20 mouse cellular contexts compared by ENCODE assay signal in the genomic region with DNA sequence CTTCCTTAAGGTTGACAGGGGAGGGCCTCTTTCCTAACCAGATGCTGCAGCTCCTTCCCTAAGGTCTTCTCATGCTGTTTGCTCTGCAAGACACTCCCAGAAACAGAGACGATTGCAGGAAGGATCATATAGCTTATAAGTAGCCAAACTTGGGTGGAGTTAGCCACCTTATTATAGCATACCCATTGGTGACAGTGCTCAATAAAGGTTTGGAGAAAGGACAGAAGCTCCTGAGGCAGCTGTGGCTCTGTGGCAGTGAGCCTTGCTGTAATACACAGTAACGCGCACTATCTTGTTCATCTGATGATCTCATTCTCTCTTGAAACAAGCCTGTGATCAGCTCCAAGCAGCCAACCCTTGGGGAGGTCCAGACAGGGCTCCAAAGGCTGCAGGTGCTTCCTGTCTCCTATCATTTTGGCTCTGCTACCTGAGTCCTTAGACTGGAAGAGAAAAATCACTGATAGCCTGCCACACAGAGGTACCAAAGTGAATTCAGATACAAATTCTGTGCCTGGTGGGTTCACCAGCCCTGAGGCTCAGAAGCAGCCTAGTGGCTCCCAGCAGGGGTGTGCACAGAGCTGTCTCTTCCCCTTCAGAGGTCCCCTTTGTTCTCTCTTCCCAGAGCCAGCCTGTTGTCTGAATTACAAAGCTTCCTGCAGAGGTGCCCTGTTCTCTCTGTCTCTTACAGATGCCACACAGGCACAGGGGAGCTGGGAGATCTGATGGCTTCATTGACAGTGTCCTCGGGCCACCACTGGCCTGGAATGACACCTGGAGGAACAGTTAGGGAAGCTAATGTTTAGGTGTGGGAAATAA. TPM values are rescaled to one million over a fixed set of nuclear protein-coding genes. Genes with fewer than 3 reads are reported as not detected.
A peak's percentile ranks its signal among the peaks of the same experiment; 100 is the strongest.
DNase-seq lines count a peak whose midpoint lies in the region; ATAC-seq and TF ChIP-seq lines count a peak whose summit lies in the region.
"Had no signal": no experiment of that assay in that cellular context is flagged by ENCODE, and none has a peak within 500 bp of the region (broad histone marks: within the 10 kb centered on the region; RNA-seq: fewer than 3 reads in every experiment).

No protein-coding gene starts in this region.

- no peak for DNase-seq in forebrain, postnatal 0 days
- DNase-seq in hindbrain, embryonic 14.5 days (ENCODE audit: low spot score) = no peak
- peak; percentile 19 for DNase-seq in ES-CJ7 (ENCODE audit: low read depth, low spot score)
- no peak for DNase-seq in Muller cell, postnatal 12 days (ENCODE audit: inconsistent ontology term)
- DNase-seq: adrenal gland, postnatal 10 days; B cell, adult 2 months; cerebellum, adult 11-12 months; cerebellum, adult 9-10 months; cerebellum, postnatal 25 days; gastrocnemius, postnatal 14 days; heart, postnatal 36 days; kidney, adult 18-20 months had no signal

- no peak overlapping the region for H3K4me2 ChIP-seq in forebrain, postnatal 0 days (ENCODE audit: low read depth)
- H3K4me2 ChIP-seq in forebrain, embryonic 12.5 days = no peak overlapping the region
- H3K4me2 ChIP-seq in hindbrain, embryonic 16.5 days (ENCODE audit: low read length) = no peak overlapping the region
- H3K4me2 ChIP-seq in hindbrain, embryonic 14.5 days (replicated peaks) = no peak overlapping the region
- H3K4me2 ChIP-seq: embryonic facial prominence, embryonic 12.5 days; heart, embryonic 13.5 days; intestine, embryonic 15.5 days had no signal

- TF ChIP-seq CTCF in forebrain, postnatal 0 days (IDR thresholded peaks at IDR 0.05; ENCODE audit: low read depth) = no peak
- no peak for TF ChIP-seq CTCF in olfactory bulb, adult 2 months (IDR thresholded peaks at IDR 0.05; ENCODE audit: insufficient read depth, low read depth, low read length)

- H3K27ac ChIP-seq in forebrain, postnatal 0 days (ENCODE audit: low read depth, low read length) = no peak overlapping the region
- no peak overlapping the region for H3K27ac ChIP-seq in forebrain, embryonic 12.5 days
- no peak overlapping the region for H3K27ac ChIP-seq in hindbrain, embryonic 16.5 days (ENCODE audit: low read depth, low read length)
- no peak overlapping the region for H3K27ac ChIP-seq in hindbrain, embryonic 14.5 days
- peak overlapping the region; percentile 78 for H3K27ac ChIP-seq in olfactory bulb, adult 2 months (ENCODE audit: insufficient read depth, low read depth, low read length)
- H3K27ac ChIP-seq: embryonic facial prominence, embryonic 12.5 days; heart, embryonic 13.5 days; intestine, embryonic 15.5 days had no signal

- H3K27me3 ChIP-seq in forebrain, postnatal 0 days (ENCODE audit: insufficient read depth, low read length) = no peaks in the 10 kb centered on the region
- no peaks in the 10 kb centered on the region for H3K27me3 ChIP-seq in forebrain, embryonic 12.5 days
- H3K27me3 ChIP-seq in hindbrain, embryonic 16.5 days (replicated peaks; ENCODE audit: control insufficient read depth, insufficient read depth, low read length) = no peaks in the 10 kb centered on the region
- H3K27me3 ChIP-seq in hindbrain, embryonic 14.5 days (ENCODE audit: control insufficient read depth, insufficient read depth, low read length) = no peaks in the 10 kb centered on the region
- H3K27me3 ChIP-seq: embryonic facial prominence, embryonic 12.5 days; intestine, embryonic 15.5 days had no signal

- no peaks in the 10 kb centered on the region for H3K9me3 ChIP-seq in forebrain, postnatal 0 days (ENCODE audit: low read length)
- no peaks in the 10 kb centered on the region for H3K9me3 ChIP-seq in forebrain, embryonic 12.5 days
- H3K9me3 ChIP-seq in hindbrain, embryonic 16.5 days (ENCODE audit: control insufficient read depth, low read length) = no peaks in the 10 kb centered on the region
- no peaks in the 10 kb centered on the region for H3K9me3 ChIP-seq in hindbrain, embryonic 14.5 days (ENCODE audit: control insufficient read depth, low read length)
- H3K9me3 ChIP-seq: embryonic facial prominence, embryonic 12.5 days; intestine, embryonic 15.5 days had no signal

- no peaks in the 10 kb centered on the region for H3K36me3 ChIP-seq in forebrain, postnatal 0 days (ENCODE audit: insufficient read depth)
- no peaks in the 10 kb centered on the region for H3K36me3 ChIP-seq in forebrain, embryonic 12.5 days (replicated peaks)
- H3K36me3 ChIP-seq in hindbrain, embryonic 16.5 days (ENCODE audit: control insufficient read depth, insufficient read depth, low read length) = no peaks in the 10 kb centered on the region
- no peaks in the 10 kb centered on the region for H3K36me3 ChIP-seq in hindbrain, embryonic 14.5 days (replicated peaks; ENCODE audit: control insufficient read depth, insufficient read depth)
- H3K36me3 ChIP-seq: embryonic facial prominence, embryonic 12.5 days; heart, embryonic 13.5 days; intestine, embryonic 15.5 days had no signal

- H3K4me3 ChIP-seq in forebrain, postnatal 0 days (ENCODE audit: low read depth, low read length) = no peak overlapping the region
- H3K4me3 ChIP-seq in forebrain, embryonic 12.5 days (replicated peaks) = no peak overlapping the region
- no peak overlapping the region for H3K4me3 ChIP-seq in hindbrain, embryonic 16.5 days (ENCODE audit: low read length)
- no peak overlapping the region for H3K4me3 ChIP-seq in hindbrain, embryonic 14.5 days (replicated peaks; ENCODE audit: low read length)
- H3K4me3 ChIP-seq in olfactory bulb, adult 2 months (ENCODE audit: insufficient read depth, low read depth, low read length) = no peak overlapping the region
- H3K4me3 ChIP-seq: embryonic facial prominence, embryonic 12.5 days; heart, embryonic 13.5 days; intestine, embryonic 15.5 days had no signal

- no peak overlapping the region for H3K9ac ChIP-seq in forebrain, postnatal 0 days
- no peak overlapping the region for H3K9ac ChIP-seq in forebrain, embryonic 12.5 days
- 0 out of 2 replicates have a peak overlapping the region, but pooled peaks have one; percentile 9 for H3K9ac ChIP-seq in hindbrain, embryonic 16.5 days (ENCODE audit: low read depth, low read length)
- no peak overlapping the region for H3K9ac ChIP-seq in hindbrain, embryonic 14.5 days
- H3K9ac ChIP-seq: embryonic facial prominence, embryonic 12.5 days; heart, embryonic 13.5 days; intestine, embryonic 15.5 days had no signal

- ATAC-seq in forebrain, postnatal 0 days = peak; percentile 36; the same call in 1 of the 2 replicates
- ATAC-seq in forebrain, embryonic 12.5 days (ENCODE audit: low FRiP score) = no peak
- 0 out of 2 replicates have a peak, but pooled peaks have one; percentile 18 for ATAC-seq in hindbrain, embryonic 16.5 days
- ATAC-seq in hindbrain, embryonic 14.5 days (ENCODE audit: low FRiP score) = no peak
- ATAC-seq: CD4-positive, CD25-positive, alpha-beta regulatory T cell, adult 4 months; forebrain, embryonic 16.5 days; intestine, embryonic 15.5 days had no signal

- 67% methylated on average over 4 of the region's 4 CpGs for WGBS in forebrain, postnatal 0 days
- 68% methylated on average over 4 of the region's 4 CpGs for WGBS in forebrain, embryonic 12.5 days
- WGBS in hindbrain, embryonic 16.5 days = 61% methylated on average over 4 of the region's 4 CpGs
- WGBS in hindbrain, embryonic 14.5 days = 59% methylated on average over 4 of the region's 4 CpGs
- WGBS in olfactory bulb, adult 2 months = 42% methylated on average over 4 of the region's 4 CpGs

- no peaks in the 10 kb centered on the region for H3K4me1 ChIP-seq in forebrain, postnatal 0 days (ENCODE audit: insufficient read depth)
- peaks cover 8% of the 10 kb centered on the region for H3K4me1 ChIP-seq in forebrain, embryonic 12.5 days
- H3K4me1 ChIP-seq in hindbrain, embryonic 16.5 days (ENCODE audit: control insufficient read depth, insufficient read depth, low read depth, low read length) = peaks cover 10% of the 10 kb centered on the region
- no peaks in the 10 kb centered on the region; the same call in 1 of the 2 replicates for H3K4me1 ChIP-seq in hindbrain, embryonic 14.5 days (replicated peaks; ENCODE audit: control insufficient read depth, insufficient read depth, low read length)
- H3K4me1 ChIP-seq in olfactory bulb, adult 2 months (ENCODE audit: control insufficient read depth, insufficient read depth, low read length) = peaks cover 16% of the 10 kb centered on the region
- H3K4me1 ChIP-seq: intestine, embryonic 15.5 days had no signal

- no peak for TF ChIP-seq POLR2A in olfactory bulb, adult 2 months (IDR thresholded peaks at IDR 0.05; ENCODE audit: insufficient read depth, low read depth, low read length)

RNA-seq across cellular contexts. Expression of gene Kcnmb1, which starts 54.2 kb away (rescaled TPM):
- total RNA-seq in forebrain, postnatal 0 days (2014; rRNA removed) = 0.10 and 0.15 TPM in 2 replicates
- polyA plus RNA-seq in forebrain, postnatal 0 days (2015; fragmentation: Nextera tagmentation; extraction: Ambion mirVana) = 0.10 and 0.13 TPM in 2 replicates
- 0.08 TPM in 1 of 2 replicates, not detected in the other for polyA plus RNA-seq in forebrain, embryonic 12.5 days (2016; fragmentation: Nextera tagmentation; extraction: Ambion mirVana)
- polyA plus RNA-seq in hindbrain, embryonic 16.5 days (2015; fragmentation: Nextera tagmentation; extraction: Ambion mirVana) = 0.20 and 0.52 TPM in 2 replicates
- polyA plus RNA-seq in hindbrain, embryonic 14.5 days (2014; fragmentation: Nextera tagmentation; extraction: Ambion mirVana) = 0.18 and 0.25 TPM in 2 replicates
- not detected in 2 replicates for polyA plus RNA-seq in olfactory bulb, adult 2 months (2012; ENCODE audit: insufficient read depth, insufficient read length, low replicate concordance, missing spikeins)

Comparison
In these comparisons a context has a peak if more than half of its experiments do, and no peak if none do; other contexts are left out.
1. ATAC-seq: peak in forebrain, postnatal 0 days (single experiment) and hindbrain, embryonic 16.5 days (single experiment); none in forebrain, embryonic 12.5 days (single experiment) and hindbrain, embryonic 14.5 days (single experiment).